Mouse (Mus musculus): ENCODE measurements around the gene Hnrnpul2. TPM values are rescaled to one million over a fixed set of nuclear protein-coding genes. Genes with fewer than 3 reads are reported as not detected.
"Not testable (repeated sequence)": the region's sequence is repeated elsewhere in the genome, so short reads cannot be mapped to it uniquely, and the experiment has no call there.

Gene Hnrnpul2
- total RNA-seq, 4 experiments from 2014 or later = 38.1 to 45.6 (median 44.3) TPM

DNA sequence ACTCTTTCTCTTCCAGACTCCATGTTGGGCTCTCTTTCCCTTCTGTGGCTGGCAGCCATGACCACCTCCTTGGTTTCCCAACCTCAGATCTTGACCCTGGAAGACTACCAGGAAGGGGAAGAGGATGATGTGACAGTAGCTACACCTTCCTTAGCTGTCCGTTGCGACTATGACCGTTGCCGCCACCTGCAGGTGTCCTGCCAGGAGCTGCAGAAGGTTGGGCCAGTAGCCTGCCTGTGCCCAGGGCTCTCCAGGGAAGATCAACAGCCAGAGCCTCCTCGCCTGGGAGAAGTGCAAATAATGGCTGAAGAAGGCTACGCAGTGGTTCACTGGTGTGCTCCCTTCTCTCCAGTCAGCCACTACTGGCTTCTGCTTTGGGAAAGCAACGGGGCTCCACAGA lies 31.8 kb downstream of the Hnrnpul2 start:
- no peak for DNase-seq (ENCODE audit: low spot score in 2 of 2)

DNA sequence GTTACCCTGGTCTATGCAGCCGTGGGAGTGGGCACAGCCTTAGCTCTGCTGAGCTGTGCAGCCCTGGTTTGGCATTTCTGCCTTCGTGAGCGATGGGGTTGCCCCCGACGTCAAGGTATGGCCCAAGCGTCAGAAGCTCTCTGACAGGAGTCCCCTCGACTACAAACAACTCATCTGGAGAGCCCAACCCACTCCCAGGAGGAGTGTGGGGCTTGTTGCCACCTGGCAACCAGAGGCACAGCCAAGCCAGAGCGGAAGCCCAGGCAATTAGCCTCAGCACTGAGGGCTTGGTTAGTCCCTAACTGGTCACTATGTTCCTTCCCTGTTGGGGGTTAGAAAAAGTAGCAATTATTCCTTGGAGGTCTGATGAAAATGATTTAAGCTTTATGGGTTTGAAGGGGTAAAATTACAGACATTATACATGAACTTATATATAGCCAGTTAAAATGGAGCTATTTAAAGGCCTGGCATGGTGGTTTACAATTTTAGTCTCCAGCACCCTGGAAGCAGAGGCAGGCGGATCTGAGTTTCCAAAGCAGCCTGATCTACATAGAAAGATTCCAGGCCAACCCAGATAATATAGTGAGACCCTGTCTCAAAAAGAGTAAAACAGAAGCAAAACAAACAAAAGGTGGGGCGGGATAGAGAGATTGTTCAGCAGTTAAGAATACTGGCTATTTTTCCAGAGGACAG lies 32.6 kb downstream of the Hnrnpul2 start:
- peak; percentile 67 to 68 for DNase-seq (ENCODE audit: low spot score in 2 of 2)

DNA sequence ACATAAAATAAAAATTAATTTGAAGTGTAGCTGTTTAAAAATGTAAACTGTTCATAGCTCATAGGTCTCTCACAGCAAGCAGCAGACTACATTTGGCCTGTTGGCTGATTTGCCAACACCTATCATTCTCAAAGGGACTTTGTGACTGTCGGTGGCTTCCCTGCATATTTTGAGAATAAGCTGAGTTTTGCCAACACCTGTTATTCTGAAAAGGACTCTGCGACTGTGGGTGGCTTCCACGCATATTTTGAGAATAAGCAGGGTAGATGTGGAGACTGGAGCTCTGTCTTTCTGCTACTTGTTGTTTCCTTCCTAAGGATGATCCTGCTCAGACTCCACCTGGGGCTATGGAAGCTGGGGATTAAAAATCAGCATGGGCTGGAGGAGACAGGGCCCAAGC lies 33.3 kb downstream of the Hnrnpul2 start:
- no peak for DNase-seq (ENCODE audit: low spot score in 2 of 2)

DNA sequence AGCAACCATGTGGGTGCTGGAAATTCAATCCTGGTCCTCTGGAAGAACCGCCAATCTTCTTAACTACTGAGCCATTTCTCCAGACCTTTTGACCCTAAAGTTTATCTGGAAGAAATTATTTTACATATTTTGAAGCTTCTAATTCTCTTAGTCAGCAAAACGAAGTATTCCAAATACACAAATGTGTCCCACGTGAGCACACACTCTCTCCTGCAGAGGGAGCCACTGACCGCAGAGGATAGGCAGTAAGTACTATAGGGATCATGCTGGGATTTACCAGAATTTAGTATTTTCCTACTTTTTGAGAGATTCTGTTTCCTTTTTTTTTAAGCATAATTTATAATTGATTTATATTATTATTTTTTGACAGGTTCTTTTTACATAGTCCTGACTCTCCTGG lies 37.9 kb downstream of the Hnrnpul2 start:
- DNase-seq (ENCODE audit: low spot score in 2 of 2) = no peak

DNA sequence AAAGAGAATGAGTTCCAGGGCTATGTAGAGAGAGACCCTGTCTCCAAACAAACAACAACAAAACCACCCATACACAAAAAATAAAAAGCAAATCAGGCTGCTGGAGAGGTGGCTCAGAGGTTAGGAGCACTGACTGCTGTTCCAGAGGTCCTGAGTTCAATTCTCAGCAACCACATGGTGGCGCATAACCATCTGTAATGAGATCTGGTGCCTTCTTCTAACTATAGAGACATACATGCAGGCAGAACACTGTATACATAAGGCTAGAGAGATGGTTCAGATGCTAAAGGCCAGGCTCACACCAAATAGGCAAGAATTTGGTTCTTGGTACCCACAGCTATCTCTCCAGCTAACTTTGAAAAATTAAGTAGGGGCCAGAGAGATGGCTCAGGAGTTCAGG lies 39.2 kb downstream of the Hnrnpul2 start:
- DNase-seq (ENCODE audit: low spot score in 2 of 2) = no peak

DNA sequence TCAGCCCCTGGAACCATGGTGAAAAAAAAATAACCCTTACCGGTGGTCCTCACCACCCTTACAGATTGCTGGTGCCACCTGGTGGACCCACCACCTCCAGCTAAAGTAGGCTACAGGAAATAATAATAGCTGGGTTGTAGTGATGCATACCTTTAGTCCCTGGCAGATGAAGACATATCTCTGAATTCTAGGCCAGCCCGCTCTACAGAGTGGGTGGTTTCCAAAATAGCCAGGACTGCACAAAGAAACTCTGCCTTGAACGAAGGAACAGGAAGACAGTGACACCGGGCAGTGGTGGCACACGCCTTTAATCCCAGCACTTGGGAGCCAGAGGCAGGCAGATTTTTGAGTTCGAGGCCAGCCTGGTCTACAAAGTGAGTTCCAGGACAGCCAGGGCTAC lies 44.5 kb downstream of the Hnrnpul2 start:
- DNase-seq (ENCODE audit: low spot score in 2 of 2) = no peak

DNA sequence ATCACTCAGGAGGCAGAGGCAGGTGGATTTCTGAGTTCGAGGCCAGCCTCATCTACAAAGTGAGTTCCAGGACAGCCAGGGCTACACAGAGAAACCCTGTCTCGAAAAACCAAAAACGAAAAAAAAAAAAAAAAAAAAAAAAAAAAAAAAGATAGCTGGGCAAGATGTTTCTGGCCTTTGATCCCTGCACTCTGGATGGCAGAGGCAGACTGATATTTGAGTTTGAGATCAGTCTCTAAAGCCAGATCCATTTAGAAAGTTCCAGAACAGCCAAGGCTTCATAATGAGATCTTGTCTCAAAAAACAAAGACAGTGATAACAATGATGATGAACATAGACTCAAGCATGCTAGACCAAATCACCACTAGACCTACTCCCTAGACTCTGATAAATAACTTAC lies 50.6 kb downstream of the Hnrnpul2 start:
- not testable (repeated sequence) for DNase-seq (ENCODE audit: low spot score in 2 of 2)

DNA sequence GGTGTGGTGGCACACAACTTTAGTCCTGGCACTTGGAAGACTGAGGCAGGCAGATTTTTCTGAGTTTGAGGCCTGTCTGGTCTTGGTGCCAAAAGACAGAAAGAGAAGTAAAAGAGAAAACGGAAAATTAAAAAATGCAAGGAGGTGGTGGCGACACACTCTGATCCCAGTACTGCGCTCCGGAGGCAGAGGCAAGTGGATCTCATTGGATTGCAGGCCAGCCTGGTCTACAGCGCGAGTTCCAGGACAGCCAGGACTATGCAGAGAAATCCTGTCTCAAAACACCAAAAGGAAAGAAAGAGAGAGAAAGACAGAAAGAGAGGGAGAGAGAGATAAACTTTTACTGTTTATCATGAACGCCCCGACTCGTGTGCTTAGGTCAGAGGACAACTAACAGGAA lies 51.0 kb downstream of the Hnrnpul2 start:
- no peak for DNase-seq (ENCODE audit: low spot score in 2 of 2)

DNA sequence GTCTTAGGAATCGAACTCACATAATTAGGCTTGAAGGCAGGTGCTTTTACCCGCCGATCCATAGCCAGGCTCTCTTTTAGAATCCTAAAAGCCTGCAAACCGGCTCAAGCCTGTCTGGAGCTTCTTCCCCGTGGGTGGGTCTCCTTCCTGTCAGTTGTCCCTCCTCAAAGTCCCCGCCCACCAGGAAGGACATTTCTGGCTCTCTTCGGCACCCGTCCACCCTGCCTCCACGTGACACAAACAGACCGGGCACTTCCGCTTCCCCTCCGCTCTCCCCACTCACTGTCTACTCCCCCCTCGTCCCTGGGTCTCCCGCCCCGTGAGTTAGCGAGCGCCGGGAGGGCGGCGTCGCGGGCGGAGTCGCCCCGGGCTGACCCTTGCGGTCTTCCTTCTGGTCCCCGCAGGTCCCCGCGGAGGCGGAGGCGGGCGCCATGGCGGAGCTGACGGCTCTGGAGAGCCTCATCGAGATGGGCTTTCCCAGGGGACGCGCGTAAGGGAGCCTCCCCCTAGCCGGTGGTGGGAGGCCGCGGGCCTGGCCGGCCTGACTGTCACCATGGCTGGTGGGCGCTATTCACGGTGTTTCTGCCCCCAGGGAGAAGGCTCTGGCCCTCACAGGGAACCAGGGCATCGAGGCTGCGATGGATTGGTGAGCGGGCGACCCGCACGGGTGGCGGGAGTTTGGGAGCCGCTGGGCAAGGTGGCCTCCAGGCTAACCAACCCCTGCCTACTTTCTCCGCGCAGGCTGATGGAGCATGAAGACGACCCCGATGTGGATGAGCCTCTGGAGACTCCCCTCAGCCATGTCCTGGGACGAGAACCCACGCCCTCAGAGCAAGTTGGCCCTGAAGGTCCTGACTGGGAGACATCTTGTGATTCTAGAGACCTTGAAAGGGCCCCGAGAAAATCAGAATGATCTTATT lies 51.7 kb downstream of the Hnrnpul2 start, which contains the start of gene Ubxn1:
Gene Ubxn1, plus strand, starts transcription at position 230 of the 920 bp plus-strand sequence.
- DNase-seq (ENCODE audit: low spot score in 2 of 2) = peak; percentile 95 to 96

DNA sequence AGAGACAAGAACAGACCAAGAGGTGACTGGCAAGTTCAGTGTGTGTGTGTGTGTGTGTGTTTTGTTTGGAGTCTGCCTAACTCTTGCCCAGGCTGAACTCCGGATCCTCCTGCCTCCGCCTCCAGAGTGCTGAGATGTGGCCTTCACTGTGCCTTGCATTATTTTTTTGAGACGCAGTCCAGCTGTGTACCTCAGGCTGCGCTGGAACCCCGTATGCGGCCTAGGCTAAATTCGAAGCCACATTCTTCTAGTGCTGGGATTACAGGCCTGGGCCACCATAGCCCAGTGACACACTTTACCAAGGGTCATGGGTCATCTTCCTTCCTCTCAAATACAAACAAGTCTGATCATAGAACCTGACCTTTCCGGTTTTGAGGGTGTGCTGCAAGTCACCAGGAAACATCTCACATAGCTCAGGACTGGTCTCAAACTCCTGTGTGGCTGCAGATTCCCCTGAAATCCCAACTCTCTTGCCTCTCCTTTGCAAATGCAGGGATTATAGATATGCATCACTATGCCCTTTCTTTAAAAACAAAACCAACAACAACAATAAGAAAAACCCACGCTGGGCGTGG lies 52.5 kb downstream of the Hnrnpul2 start:
- DNase-seq (ENCODE audit: low spot score in 2 of 2) = no peak

DNA sequence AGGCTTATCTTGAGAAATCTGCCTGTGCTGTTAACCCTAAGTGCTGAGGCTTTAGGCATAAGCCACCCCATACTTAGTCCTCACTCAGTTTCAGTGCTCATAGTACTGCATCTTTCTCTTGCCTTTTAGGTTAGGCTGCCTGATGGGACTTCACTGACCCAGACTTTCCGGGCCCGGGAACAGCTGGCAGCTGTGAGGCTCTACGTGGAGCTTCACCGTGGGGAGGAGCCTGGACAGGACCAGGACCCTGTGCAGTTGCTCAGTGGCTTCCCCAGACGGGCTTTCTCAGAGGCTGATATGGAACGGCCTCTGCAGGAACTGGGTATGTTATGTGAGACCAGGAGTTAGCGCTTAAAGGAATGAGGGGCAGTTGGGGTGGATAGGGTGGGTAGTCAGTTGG lies 55.2 kb downstream of the Hnrnpul2 start:
- DNase-seq (ENCODE audit: low spot score in 2 of 2) = no peak

DNA sequence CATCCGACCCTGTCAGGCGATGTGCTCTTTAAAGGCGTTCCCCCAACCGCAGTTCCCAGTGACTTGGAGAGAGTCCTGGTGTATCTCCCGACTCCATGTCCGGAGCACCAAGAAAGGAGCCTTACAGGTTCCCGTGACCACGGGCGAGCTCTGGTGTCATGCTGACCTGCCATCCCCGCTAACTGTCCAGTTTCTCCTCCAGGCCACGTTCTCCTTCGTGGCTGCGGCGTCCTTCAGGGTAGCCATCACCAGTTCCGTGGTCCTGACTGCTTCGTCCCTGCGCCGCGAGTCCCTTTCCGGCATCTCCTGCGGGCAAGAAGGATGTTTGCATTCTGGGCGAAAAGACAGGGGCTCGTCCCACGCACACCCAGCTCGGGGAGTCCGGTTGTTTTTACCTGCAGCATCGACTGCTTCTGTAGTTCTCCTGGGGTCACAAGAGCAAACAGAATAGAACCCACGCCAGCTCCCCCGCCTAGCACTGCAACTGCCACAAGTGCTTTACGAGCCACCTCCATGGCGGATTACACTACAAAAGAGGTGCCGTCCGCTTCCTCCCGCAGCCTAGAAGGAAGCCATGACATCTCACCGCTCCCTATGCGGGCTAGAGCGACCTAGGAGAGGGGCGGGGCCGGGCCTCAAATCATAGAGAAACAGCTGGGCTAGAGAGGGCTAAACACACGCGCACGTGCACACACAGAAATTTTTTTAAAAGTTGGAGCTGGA lies 60.7 kb downstream of the Hnrnpul2 start, which contains the start of gene Uqcc3:
Gene Uqcc3, minus strand, starts transcription at position 613 of the 723 bp plus-strand sequence.
- peak; percentile 85 for DNase-seq (ENCODE audit: low spot score in 2 of 2)

DNA sequence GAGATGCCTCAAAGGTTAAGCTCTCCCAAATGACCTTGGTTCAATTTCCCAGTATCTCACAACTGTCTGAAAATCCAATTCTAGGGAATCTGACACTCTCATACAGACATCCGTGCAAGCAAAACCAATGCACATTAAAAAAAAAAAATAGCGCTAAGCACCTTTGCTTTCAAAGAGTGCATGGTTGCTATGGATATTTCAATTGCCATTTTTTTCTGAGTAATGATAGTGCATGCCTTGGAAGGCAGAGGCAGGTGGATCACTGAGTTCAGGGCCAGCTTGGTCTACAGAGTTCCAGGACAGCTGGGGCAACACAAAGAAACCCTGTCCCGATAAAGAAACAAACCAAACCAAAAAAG lies 61.2 kb downstream of the Hnrnpul2 start:
- DNase-seq (ENCODE audit: low spot score in 2 of 2) = no peak

DNA sequence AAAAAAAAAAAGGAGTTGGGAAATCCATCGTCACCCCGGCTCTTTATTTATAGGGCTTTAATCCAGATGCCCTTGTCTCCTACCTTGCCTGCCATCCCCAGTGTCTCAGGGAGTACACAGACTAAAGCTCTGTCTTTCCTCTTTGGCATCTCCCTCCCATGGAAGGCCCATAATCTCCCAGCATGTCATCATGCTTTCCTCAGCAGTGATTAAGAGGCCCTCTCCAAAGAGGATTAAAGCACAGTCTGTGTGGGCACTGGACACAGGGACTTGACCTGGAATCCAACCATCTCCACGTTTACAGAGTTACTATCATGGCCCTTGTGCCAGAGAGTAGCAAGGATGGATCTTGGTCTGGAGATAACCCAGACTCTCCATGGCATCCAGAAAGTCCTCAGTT lies 63.8 kb downstream of the Hnrnpul2 start, which contains the start of the genes Lbhd1 and Gm49403:
Gene Lbhd1, plus strand, starts transcription at position 117 of the 400 bp plus-strand sequence.
Gene Gm49403, plus strand, starts transcription at position 315 of the 400 bp plus-strand sequence.
- no peak for DNase-seq (ENCODE audit: low spot score in 2 of 2)

Other genes with a start within 250 kb of the Hnrnpul2 start
- gene Slc22a8, start 228.8 kb upstream of the Hnrnpul2 start, total RNA-seq (2022) = not detected
- not detected for gene Slc22a6, start 202.0 kb upstream of the Hnrnpul2 start, total RNA-seq (2022)
- not detected for gene Chrm1, start 156.2 kb upstream of the Hnrnpul2 start, total RNA-seq (2022)
- gene Slc3a2, start 96.6 kb upstream of the Hnrnpul2 start, total RNA-seq (2022) = 10 to 100 TPM; 29.7 to 37.0 (median 31.1) TPM
- 10 to 100 TPM; 14.0 to 16.7 (median 14.9) TPM for gene Wdr74, start 84.2 kb upstream of the Hnrnpul2 start, total RNA-seq (2022)
- gene 1700092M07Rik, start 79.3 kb upstream of the Hnrnpul2 start, total RNA-seq (2022) = not detected
- 10 to 100 TPM; 12.3 to 19.8 (median 14.9) TPM for gene Stx5a, start 78.6 kb upstream of the Hnrnpul2 start, total RNA-seq (2022)
- 10 to 100 TPM; 24.0 to 34.0 (median 27.7) TPM for gene Nxf1, start 62.9 kb upstream of the Hnrnpul2 start, total RNA-seq (2022)
- 100 to 1,000 TPM in 3 of 4 experiments, 10 to 100 TPM in 1; 99.3 to 133 (median 107) TPM for gene Tmem223, start 49.0 kb upstream of the Hnrnpul2 start, total RNA-seq (2022)
- gene Tmem179b, start 45.5 kb upstream of the Hnrnpul2 start, total RNA-seq (2022) = 10 to 100 TPM in 1 of 4 experiments, 1 to 10 TPM in 3; 6.9 to 10.3 (median 8.8) TPM
- 1 to 10 TPM; 3.6 to 5.0 (median 4.6) TPM for gene Taf6l, start 33.6 kb upstream of the Hnrnpul2 start, total RNA-seq (2022)
- gene Polr2g, start 21.4 kb upstream of the Hnrnpul2 start, total RNA-seq (2022) = 10 to 100 TPM; 36.0 to 42.5 (median 37.7) TPM
- gene Zbtb3, start 17.5 kb upstream of the Hnrnpul2 start, total RNA-seq (2022) = 1 to 10 TPM in 1 of 4 experiments, under 1 TPM in 3; 0.82 to 1.1 (median 0.90) TPM
- 10 to 100 TPM; 11.4 to 12.7 (median 11.9) TPM for gene Ttc9c, start 677 bp upstream of the Hnrnpul2 start, total RNA-seq (2022)
- 1 to 10 TPM in 1 of 4 experiments, not detected in 3; 2.0 TPM for gene AC129217.1, start 9.8 kb downstream of the Hnrnpul2 start, total RNA-seq (2022)
- 10 to 100 TPM; 14.7 to 23.9 (median 20.0) TPM for gene Bscl2, start 17.5 kb downstream of the Hnrnpul2 start, total RNA-seq (2022)
- gene Gng3, start 19.2 kb downstream of the Hnrnpul2 start, total RNA-seq (2022) = not detected
- 1 to 10 TPM; 5.3 to 8.8 (median 7.0) TPM for gene Lrrn4cl, start 30.8 kb downstream of the Hnrnpul2 start, total RNA-seq (2022)
- 100 to 1,000 TPM; 207 to 248 (median 231) TPM for gene Ubxn1, start 51.5 kb downstream of the Hnrnpul2 start, total RNA-seq (2022)
- 10 to 100 TPM; 58.7 to 74.6 (median 65.3) TPM for gene Uqcc3, start 60.9 kb downstream of the Hnrnpul2 start, total RNA-seq (2022)
- gene Lbhd1, start 63.7 kb downstream of the Hnrnpul2 start, total RNA-seq (2022) = 1 to 10 TPM in 2 of 4 experiments, under 1 TPM in 2; 0.54 to 7.3 (median 1.7) TPM
- not detected for gene Gm49403, start 63.9 kb downstream of the Hnrnpul2 start, total RNA-seq (2022)
- gene 1810009A15Rik, start 68.8 kb downstream of the Hnrnpul2 start, total RNA-seq (2022) = 10 to 100 TPM; 13.8 to 16.3 (median 15.9) TPM
- 1 to 10 TPM in 3 of 4 experiments, not detected in 1; 2.6 to 5.7 (median 2.9) TPM for gene Gm49416, start 68.9 kb downstream of the Hnrnpul2 start, total RNA-seq (2022)
- 10 to 100 TPM; 10.3 to 13.0 (median 11.3) TPM for gene Ints5, start 73.0 kb downstream of the Hnrnpul2 start, total RNA-seq (2022)
- 10 to 100 TPM; 15.2 to 20.1 (median 18.9) TPM for gene Ganab, start 78.1 kb downstream of the Hnrnpul2 start, total RNA-seq (2022)
- 10 to 100 TPM; 36.8 to 39.0 (median 38.1) TPM for gene B3gat3, start 100.4 kb downstream of the Hnrnpul2 start, total RNA-seq (2022)
- 1 to 10 TPM; 7.2 to 9.4 (median 8.7) TPM for gene Rom1, start 109.3 kb downstream of the Hnrnpul2 start, total RNA-seq (2022)
- gene Eml3, start 109.5 kb downstream of the Hnrnpul2 start, total RNA-seq (2022) = 1 to 10 TPM; 3.5 to 4.7 (median 4.3) TPM
- gene Mta2, start 121.9 kb downstream of the Hnrnpul2 start, total RNA-seq (2022) = 10 to 100 TPM; 21.0 to 25.7 (median 23.4) TPM
- 10 to 100 TPM in 1 of 4 experiments, 1 to 10 TPM in 3; 7.8 to 11.8 (median 9.0) TPM for gene Tut1, start 133.8 kb downstream of the Hnrnpul2 start, total RNA-seq (2022)
- 100 to 1,000 TPM; 411 to 454 (median 425) TPM for gene Eef1g, start 147.0 kb downstream of the Hnrnpul2 start, total RNA-seq (2022)
- 100 to 1,000 TPM; 249 to 267 (median 253) TPM for gene Ahnak, start 169.3 kb downstream of the Hnrnpul2 start, total RNA-seq (2022)

Measured in gastrocnemius, adult 8-10 months (tissue).